Mouse (Mus musculus) R1 (cell line): Measurements from ENCODE around the gene Col6a6.

Source experiments
- DNase-seq: peaks from one replicate; pipeline ENCODE4 v3.0.0-alpha.2; 2018; ENCODE audit warnings: low read depth, low spot score

Gene Col6a6

GRCm38 (mm10) chr9:105801463-105801862 is 26.5 kb downstream of the Col6a6 start:
- DNase-seq, result no peak

- DNase-seq, result no peak
These were observed 27.7 kb downstream of the Col6a6 start for GRCm38 (mm10) chr9:105800286-105800685.

- DNase-seq, result no peak
These were observed 31.8 kb downstream of the Col6a6 start for GRCm38 (mm10) chr9:105796137-105796536.

DNA sequence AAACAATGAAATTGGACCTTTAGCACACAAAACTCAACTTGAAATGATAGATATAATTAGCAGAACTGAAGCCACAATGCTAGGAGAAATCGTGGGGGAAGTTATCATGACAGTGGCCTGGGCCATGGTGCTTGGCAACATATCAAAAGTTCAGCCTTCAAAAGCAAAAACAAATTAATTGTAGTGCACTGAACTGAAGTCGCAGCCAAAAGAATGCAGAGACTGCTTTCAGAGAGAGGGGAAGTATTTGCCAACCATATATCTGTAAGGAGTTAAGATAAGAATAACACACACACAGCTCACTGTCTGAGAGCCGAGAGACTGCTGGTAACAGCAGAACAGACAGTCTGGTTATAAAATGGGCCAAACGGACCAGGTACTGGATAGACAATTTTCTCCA is 33.0 kb downstream of the Col6a6 start:
- DNase-seq, result no peak

- DNase-seq, result no peak
These were observed 36.1 kb downstream of the Col6a6 start for GRCm38 (mm10) chr9:105791810-105792209.

GRCm38 (mm10) chr9:105788203-105788602 is 39.8 kb downstream of the Col6a6 start:
- DNase-seq, result no peak

DNA sequence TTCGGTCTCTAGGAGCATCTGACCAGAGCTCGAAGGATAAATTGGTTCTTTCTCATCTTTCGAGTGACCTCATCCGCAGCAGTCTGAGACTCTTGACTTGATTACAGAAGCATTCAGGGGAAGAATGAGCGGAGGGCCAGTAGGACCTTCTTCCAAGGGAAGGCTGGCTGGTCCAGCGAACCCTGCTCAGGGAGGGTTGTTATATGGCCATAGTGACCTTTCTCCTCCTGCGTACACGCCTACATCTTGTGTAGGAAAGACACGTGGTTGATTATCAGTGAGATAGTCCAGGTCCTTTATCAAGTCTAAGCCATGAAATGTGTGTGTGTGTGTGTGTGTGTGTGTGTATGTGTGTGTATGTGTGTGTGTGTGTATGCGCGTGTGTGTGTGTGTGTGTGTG is 40.2 kb downstream of the Col6a6 start:
- no peak for DNase-seq

GRCm38 (mm10) chr9:105784026-105784425 is 43.9 kb downstream of the Col6a6 start:
- no peak for DNase-seq

DNA sequence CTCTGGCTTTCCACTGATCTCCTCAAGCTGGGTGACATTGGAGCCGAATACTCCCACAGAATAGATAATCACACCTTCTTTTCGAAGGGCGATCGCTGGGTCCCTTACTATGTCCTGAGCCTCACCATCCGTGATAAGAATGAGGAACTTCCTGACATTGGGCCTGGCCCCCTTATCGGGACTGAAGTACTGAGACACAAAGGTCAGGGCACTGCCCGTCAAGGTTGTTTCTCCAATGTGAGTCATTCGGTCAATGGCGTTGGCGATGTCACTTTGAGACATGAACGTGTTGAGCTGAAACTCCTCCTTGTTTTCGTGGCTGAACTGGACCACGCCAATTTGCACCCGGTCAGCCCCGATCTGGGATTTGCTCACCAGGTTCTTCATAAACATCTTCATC is 47.3 kb downstream of the Col6a6 start:
- no peak for DNase-seq

DNA sequence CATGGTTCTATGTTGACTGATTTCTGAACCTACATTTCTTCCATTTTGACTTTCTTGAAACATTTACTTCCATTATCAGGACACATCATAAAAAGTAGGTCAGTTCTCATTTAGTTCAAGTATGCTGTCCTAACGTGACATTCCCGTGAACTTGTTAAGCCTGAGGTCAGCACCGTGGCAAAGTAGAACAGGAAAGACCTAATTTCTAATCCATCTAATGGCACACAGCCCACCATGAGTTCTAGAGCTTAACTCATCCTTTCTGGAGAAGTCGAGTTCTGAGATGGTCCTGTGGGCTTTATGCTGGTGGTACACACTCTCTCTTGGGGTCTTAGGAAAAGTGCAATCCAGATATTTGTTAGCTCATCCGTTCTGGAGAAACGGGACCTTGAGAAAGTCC is 49.2 kb downstream of the Col6a6 start:
- no peak for DNase-seq

- DNase-seq, result no peak
These were observed 53.1 kb downstream of the Col6a6 start for GRCm38 (mm10) chr9:105774878-105775277.

DNA sequence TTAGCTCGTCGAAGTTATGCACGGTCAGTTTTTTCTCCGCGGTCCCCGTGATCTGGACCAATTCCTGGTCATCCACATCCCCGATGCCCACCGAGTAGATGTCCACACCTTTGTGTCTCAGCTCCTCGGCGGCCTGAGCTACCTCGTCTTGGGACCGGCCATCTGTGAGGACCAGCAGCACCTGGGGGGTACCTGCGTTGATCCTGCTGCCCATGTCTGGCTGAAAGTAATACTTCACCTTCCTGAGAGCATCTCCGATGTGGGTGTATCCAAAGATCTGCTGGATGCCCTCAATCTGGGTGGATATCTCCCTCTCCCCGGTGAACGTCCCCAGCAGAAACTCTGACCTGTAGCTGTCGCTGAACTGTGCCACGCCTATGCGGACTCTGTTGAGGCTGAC is 53.6 kb downstream of the Col6a6 start:
- DNase-seq, result no peak

DNA sequence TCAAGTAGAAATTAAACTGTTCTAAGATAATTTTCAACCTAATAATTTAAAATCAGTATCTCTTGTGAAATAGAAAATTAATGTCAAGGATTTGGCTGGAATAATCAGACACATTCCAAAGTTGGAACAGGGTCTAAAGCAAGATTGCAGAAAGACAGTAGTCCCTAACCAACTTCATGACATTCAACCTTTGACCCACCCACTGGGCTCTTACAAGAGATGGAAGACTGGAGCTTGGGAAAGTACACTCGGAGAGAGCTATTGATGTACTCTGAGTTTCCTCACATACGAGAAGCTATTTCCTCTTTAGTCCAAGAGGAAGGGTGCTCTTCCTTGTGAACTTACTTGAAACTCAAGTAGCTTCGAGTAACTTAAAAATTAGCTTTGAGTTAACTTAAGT is 56.6 kb downstream of the Col6a6 start:
- no peak for DNase-seq

GRCm38 (mm10) chr9:105770690-105771089 is 57.3 kb downstream of the Col6a6 start:
- DNase-seq, result no peak

- DNase-seq, result no peak
These were observed 62.1 kb downstream of the Col6a6 start for GRCm38 (mm10) chr9:105765891-105766290.

- no peak for DNase-seq
These were observed 63.3 kb downstream of the Col6a6 start for GRCm38 (mm10) chr9:105764681-105765080.

- no peak for DNase-seq
These were observed 63.8 kb downstream of the Col6a6 start for GRCm38 (mm10) chr9:105764127-105764526.

DNA sequence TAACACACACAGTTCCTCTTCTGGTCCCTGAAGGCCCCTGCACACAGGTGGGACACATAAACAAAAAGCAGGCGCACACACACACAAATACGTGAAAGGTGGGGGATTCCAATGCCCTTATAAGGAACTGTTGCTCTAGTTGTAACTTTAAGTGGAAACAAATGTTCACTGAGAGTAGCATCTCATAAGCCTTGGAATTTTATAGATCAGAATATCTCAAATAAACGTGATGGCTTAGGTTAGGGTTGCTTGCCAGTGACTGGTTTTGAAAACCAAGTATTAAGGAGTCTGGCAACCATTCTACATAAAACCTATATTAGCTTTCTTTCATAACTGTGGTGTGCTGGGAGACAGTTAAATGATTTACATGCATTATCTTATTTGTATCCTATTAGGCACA is 64.3 kb downstream of the Col6a6 start:
- no peak for DNase-seq

DNA sequence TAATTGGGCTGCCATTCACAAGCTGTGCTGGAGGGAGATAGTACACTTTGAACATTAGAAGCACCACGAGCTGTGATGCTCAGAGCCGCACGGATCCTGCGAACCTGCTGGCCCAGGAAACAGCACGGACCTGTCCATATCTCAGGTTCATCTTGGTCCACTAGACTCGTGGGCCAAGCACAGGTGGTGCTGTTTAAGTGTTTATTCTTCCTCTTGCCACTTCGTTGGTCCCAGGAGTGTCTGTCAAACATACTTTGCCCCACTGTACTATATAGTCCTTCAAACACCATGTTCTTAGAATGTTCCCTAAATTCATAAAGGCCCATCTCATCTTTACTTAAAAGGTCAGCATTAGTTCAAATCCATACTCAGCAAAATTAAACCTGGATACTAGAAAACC is 65.7 kb downstream of the Col6a6 start:
- DNase-seq, result no peak

- no peak for DNase-seq
These were observed 69.1 kb downstream of the Col6a6 start for GRCm38 (mm10) chr9:105758861-105759260.

DNA sequence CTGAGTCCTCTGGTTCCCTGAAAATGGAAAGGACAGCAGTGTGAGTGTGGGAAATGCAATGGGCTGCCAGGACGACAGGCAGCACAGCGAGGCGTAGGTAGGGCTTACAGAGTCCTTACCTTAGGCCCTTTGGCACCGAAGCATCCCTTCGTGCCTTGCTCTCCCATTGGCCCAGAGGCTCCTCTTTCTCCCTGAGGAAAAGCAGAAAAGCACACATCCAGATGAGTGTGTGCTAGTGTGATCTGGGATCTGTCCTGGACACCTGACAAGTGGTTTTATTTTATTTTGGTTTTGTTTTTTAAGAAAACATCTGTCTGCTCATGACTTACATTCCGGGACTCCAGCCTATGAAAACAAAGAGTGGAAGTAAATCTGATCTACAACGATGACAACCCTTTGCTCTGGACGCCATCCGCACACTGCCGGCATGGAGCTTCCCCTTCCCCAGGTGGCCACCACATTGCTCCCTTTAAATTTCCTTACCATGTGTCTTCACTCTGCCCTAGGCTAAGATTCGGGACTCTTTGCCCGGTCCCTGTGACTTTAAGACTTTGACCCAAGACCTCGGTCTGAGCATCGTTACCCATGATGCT is 69.7 kb downstream of the Col6a6 start:
- DNase-seq, result no peak

GRCm38 (mm10) chr9:105754256-105754655 is 73.7 kb downstream of the Col6a6 start:
- DNase-seq, result no peak

- DNase-seq, result no peak
These were observed 82.1 kb downstream of the Col6a6 start for GRCm38 (mm10) chr9:105745861-105746260.

DNA sequence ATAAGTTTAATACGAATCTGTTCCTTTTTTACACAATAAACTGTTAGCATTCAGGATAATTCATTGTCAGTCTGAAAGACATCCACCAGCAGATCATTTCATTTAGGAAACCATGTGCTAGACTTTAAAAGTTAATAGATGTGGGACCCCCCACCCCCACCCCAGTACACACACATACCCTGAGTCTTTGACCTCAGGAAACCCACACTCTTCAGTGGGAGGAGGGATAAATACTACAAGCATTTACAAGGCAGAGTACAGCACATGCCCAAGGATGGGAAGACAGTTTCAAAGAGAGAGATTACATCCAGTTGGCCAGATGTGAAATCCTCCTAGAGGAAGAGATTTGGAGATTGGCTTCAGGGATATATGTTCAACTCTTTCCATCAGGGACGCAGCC is 87.5 kb downstream of the Col6a6 start:
- DNase-seq, result no peak
